Mouse (Mus musculus): ENCODE measurements at regions not wholly inside any gene's neighbourhood (a gene's known extent, or its start where the extent isn't known, plus 50 kb on each side); places are given as distances from the start of the nearest gene placed in this dataset.
A peak's percentile ranks its signal among the peaks of the same experiment; 100 is the strongest.

- peak; percentile 38 for DNase-seq
Observed at GRCm38 (mm10) chr15:30029257-30029899, 143.0 kb upstream of the Ctnnd2 start.

GRCm38 (mm10) chr15:30035367-30035766 is 137.0 kb upstream of the Ctnnd2 start:
- no peak for DNase-seq

DNA sequence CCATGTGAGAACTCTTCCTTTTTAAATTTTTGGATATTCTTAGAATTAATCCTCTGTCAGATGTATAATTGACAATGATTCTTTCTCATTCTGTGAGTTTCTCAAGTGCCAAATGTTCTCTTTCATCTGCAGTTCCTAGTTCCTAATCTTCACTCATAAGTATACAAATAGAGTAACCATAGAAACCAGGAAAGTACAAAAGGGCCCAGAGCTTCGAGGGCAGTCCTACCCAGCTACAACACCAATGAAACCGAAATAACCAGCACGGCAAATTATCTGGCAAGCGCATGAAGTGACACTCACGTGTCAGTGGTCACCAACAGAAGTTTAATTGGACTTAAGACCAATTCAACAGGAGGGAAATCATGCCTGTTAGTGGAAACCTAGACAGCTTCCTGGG is 121.5 kb upstream of the Ctnnd2 start:
- no peak for DNase-seq

DNA sequence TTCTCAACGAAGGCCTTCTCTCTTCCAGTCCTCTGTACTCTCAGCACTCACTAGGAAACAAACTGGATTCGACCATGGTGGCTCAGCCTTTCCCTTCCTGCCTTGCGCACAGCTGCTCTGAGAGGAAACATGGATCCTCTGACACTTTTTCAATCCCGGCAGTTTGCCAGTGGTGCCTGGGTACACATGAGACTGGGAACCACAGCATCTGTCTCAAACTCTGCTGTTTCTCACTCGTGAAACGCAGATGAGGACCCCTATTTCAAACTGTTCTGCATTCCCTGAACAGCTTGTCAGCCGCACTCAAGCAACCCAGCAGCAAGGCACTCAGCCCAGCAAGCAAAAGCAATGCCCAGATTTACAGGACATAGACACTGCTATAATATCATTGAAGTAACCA is 112.6 kb upstream of the Ctnnd2 start:
- no peak for DNase-seq

- DNase-seq = no peak
Observed at GRCm38 (mm10) chr15:30060505-30061342, 111.7 kb upstream of the Ctnnd2 start.

- DNase-seq = no peak
Observed at GRCm38 (mm10) chr15:30071668-30072067, 100.7 kb upstream of the Ctnnd2 start.

GRCm38 (mm10) chr15:30072301-30072700 is 100.1 kb upstream of the Ctnnd2 start:
- no peak for DNase-seq

DNA sequence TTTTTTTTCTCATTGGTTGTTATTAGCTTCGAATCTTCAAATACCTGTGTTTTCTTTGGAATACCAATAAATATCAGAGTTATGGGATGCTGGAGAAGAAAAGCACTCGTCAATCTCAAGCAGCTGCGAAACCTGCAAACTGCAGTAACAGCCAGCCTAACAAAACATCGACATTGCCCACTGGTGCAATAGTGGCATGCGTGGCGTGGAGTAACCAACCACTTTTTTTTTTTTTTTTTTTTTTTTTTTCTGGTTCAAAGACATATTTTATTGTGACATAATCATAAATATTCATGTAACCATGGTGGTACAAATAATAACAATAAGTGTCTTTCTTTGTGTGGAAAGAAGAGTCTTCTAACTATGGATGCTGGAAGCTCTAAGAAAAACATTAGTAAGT is 85.3 kb upstream of the Ctnnd2 start:
- DNase-seq = no peak

DNA sequence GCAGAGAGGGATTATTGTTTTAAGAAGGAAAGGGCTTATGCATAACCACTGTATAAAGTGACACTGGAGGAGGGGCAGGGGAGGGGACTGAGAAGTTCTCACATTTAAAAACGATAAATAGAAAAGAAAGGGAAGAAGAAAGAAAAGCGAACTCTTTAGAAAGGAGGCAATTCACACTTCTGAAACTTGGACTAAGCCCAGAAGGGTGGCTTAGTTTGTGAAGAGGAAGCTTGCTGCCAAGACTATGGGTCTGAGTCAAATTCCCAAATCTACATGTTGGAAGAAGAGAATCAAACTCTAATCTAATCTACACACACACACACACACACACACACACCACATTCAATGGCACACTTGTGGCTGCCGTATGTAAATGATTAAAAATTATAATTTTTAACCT is 50.3 kb upstream of the Ctnnd2 start:
- no peak for DNase-seq
